Mouse (Mus musculus) forebrain, postnatal 0 days (tissue): ENCODE results near the gene Suox. TPM values are rescaled to one million over a fixed set of nuclear protein-coding genes. Genes with fewer than 3 reads are reported as not detected.

Experiments used
- ATAC-seq: fragments of 200-750 bp; cut with Nextera tagmentation; 2 replicates; pipeline ENCODE4 v1.8.0; 2017; ENCODE audit warnings: mild to moderate bottlenecking, moderate library complexity
- DNase-seq: peaks from one replicate; pipeline ENCODE4 v3.0.0-alpha.2; 2015
- H3K27ac ChIP-seq: fragments of 300-500 bp; sonication (generic); 2 replicates; pipeline ENCODE4 v1.5.1; 2014; ENCODE audit warnings: low read depth, mild to moderate bottlenecking, antibody characterized with exemption, low read length, moderate library complexity, mixed read lengths
- H3K27me3 ChIP-seq: fragments of 300-500 bp; sonication (generic); 2 replicates; pipeline ENCODE4 v1.6.1; 2014; ENCODE audit warnings: mild to moderate bottlenecking, low read length, mixed read lengths; ENCODE audit not compliant: insufficient read depth
- H3K36me3 ChIP-seq: fragments of 300-500 bp; sonication (generic); 2 replicates; pipeline ENCODE4 v1.6.1; 2014; ENCODE audit warnings: mild to moderate bottlenecking, moderate library complexity; ENCODE audit not compliant: insufficient read depth
- H3K4me1 ChIP-seq: fragments of 300-500 bp; sonication (generic); 2 replicates; pipeline ENCODE4 v1.6.1; 2014; ENCODE audit warnings: antibody characterized with exemption; ENCODE audit not compliant: insufficient read depth
- H3K4me2 ChIP-seq: fragments of 300-500 bp; sonication (generic); 2 replicates; pipeline ENCODE4 v1.6.1; 2014; ENCODE audit warnings: low read depth, mild to moderate bottlenecking, moderate library complexity
- H3K4me3 ChIP-seq: fragments of 300-500 bp; sonication (generic); 2 replicates; pipeline ENCODE4 v1.5.1; 2014; ENCODE audit warnings: low read depth, low read length, mixed read lengths
- H3K9ac ChIP-seq: fragments of 300-500 bp; sonication (generic); 2 replicates; pipeline ENCODE4 v1.6.1; 2014; ENCODE audit warnings: mild to moderate bottlenecking
- H3K9me3 ChIP-seq: fragments of 300-500 bp; sonication (generic); 2 replicates; pipeline ENCODE4 v1.6.1; 2016; ENCODE audit warnings: low read length
- CTCF ChIP-seq: sonication (generic); IDR thresholded peaks from 2 replicates; pipeline ENCODE4 v1.5.1; 2016; ENCODE audit warnings: antibody characterized with exemption, control low read depth, low read depth
- WGBS: fragments of 180-500 bp; shearing (Covaris S2); extraction: QIAGEN DNeasy Blood & Tissue Kit; methylation state at CpG from one replicate; pipeline ENCODE4 v1.1.7; 2014; 5-methylcytosine and 5-hydroxymethylcytosine counted together
- polyA plus RNA-seq: library from polyadenylated mRNA; unstranded; fragments of >200 nt; fragmentation: Nextera tagmentation; extraction: Ambion mirVana; gene quantifications from 2 replicates; pipeline ENCODE4 v1.2.1, GENCODE M21; 2015
- total RNA-seq: library from RNA; depleted of rRNA; stranded (reverse); fragments of >200 nt; gene quantifications from 2 replicates; pipeline ENCODE4 v1.2.3, GENCODE M21; 2014

The Suox gene
- total and polyA plus RNA-seq, 2 experiments from 2014 or later: 10.1 to 10.6 TPM

- 2% methylated on average over 22 of the region's 22 CpGs for WGBS
- ATAC-seq: no peak
These were observed 21.6 kb upstream of the Suox start for GRCm38 (mm10) chr10:128695411-128695991.

GRCm38 (mm10) chr10:128674469-128675008 is 666 bp upstream of the Suox start:
- peak; percentile 5; the same call in 1 of the 2 replicates for ATAC-seq
- Histone ChIP-seq H3K27me3 (no peaks in the 10 kb centered on the region), H3K27ac (peak overlapping the region; percentile 40; the same call in 1 of the 2 replicates), H3K9me3 (no peaks in the 10 kb centered on the region), H3K9ac (peak overlapping the region; percentile 58), H3K4me2 (peak overlapping the region; percentile 95), H3K4me1 (peaks cover 6% of the 10 kb centered on the region; the same call in 1 of the 2 replicates), H3K4me3 (peak overlapping the region; percentile 67), H3K36me3 (peaks cover 13% of the 10 kb centered on the region)
- 2% methylated on average over 9 of the region's 9 CpGs for WGBS
- peak; percentile 56 for DNase-seq
- peak; percentile 72 for TF ChIP-seq CTCF

More at GRCm38 (mm10) chr10:128695411-128695991, 21.6 kb upstream of the Suox start:
- TF ChIP-seq CTCF: no peak
- peak overlapping the region; percentile 95 for H3K4me3 ChIP-seq
- H3K4me1 ChIP-seq: no peaks in the 10 kb centered on the region
- DNase-seq: no peak
- H3K9me3 ChIP-seq: no peaks in the 10 kb centered on the region
- H3K27me3 ChIP-seq: no peaks in the 10 kb centered on the region
- no peaks in the 10 kb centered on the region for H3K36me3 ChIP-seq
- H3K27ac ChIP-seq: peak overlapping the region; percentile 94
- H3K9ac ChIP-seq: peak overlapping the region; percentile 94
- peak overlapping the region; percentile 79 for H3K4me2 ChIP-seq

- peaks cover 12% of the 10 kb centered on the region; the same call in 1 of the 2 replicates for H3K4me1 ChIP-seq
- no peak overlapping the region for H3K4me2 ChIP-seq
- no peaks in the 10 kb centered on the region for H3K9me3 ChIP-seq
- no peak for DNase-seq
- H3K36me3 ChIP-seq: peaks cover 8% of the 10 kb centered on the region; the same call in 1 of the 2 replicates
- H3K27me3 ChIP-seq: no peaks in the 10 kb centered on the region
- no peak overlapping the region for H3K27ac ChIP-seq
- 90% methylated on average over 9 of the region's 9 CpGs for WGBS
- H3K4me3 ChIP-seq: no peak overlapping the region
- no peak overlapping the region for H3K9ac ChIP-seq
- TF ChIP-seq CTCF: no peak
- no peak for ATAC-seq
These were observed 2.7 kb downstream of the Suox start for GRCm38 (mm10) chr10:128671148-128671547.

GRCm38 (mm10) chr10:128668790-128669672 is 4.8 kb downstream of the Suox start:
- no peaks in the 10 kb centered on the region for H3K9me3 ChIP-seq
- H3K36me3 ChIP-seq: peaks cover 8% of the 10 kb centered on the region; the same call in 1 of the 2 replicates
- DNase-seq (peak; percentile 71), ATAC-seq (peak; percentile 60)
- H3K27ac ChIP-seq: peak overlapping the region; percentile 81
- peak overlapping the region; percentile 79 for H3K4me2 ChIP-seq
- H3K4me1 ChIP-seq: peaks cover 12% of the 10 kb centered on the region; the same call in 1 of the 2 replicates
- H3K4me3 ChIP-seq: peak overlapping the region; percentile 85
- no peaks in the 10 kb centered on the region for H3K27me3 ChIP-seq
- WGBS: under 1% methylated on average over 41 of the region's 42 CpGs
- no peak for TF ChIP-seq CTCF
- peak overlapping the region; percentile 80 for H3K9ac ChIP-seq

GRCm38 (mm10) chr10:128665806-128666205 is 8.1 kb downstream of the Suox start:
- H3K4me2 ChIP-seq: no peak overlapping the region
- no peaks in the 10 kb centered on the region for H3K27me3 ChIP-seq
- DNase-seq: no peak
- 97% methylated on average over 2 of the region's 2 CpGs for WGBS
- no peak overlapping the region for H3K9ac ChIP-seq
- 0 out of 2 replicates have a peak, but pooled peaks cover 6% of the 10 kb centered on the region for H3K4me1 ChIP-seq
- no peak overlapping the region for H3K4me3 ChIP-seq
- no peak overlapping the region for H3K27ac ChIP-seq
- no peaks in the 10 kb centered on the region for H3K36me3 ChIP-seq
- ATAC-seq: no peak
- H3K9me3 ChIP-seq: no peaks in the 10 kb centered on the region
- no peak for TF ChIP-seq CTCF

GRCm38 (mm10) chr10:128665307-128665706 is 8.6 kb downstream of the Suox start:
- Histone ChIP-seq H3K27me3 (no peaks in the 10 kb centered on the region), H3K4me1 (0 out of 2 replicates have a peak, but pooled peaks cover 6% of the 10 kb centered on the region), H3K4me3 (no peak overlapping the region), H3K27ac (no peak overlapping the region), H3K36me3 (no peaks in the 10 kb centered on the region), H3K4me2 (no peak overlapping the region), H3K9me3 (no peaks in the 10 kb centered on the region), H3K9ac (no peak overlapping the region)
- DNase-seq (no peak), ATAC-seq (no peak)
- TF ChIP-seq CTCF: no peak
- 84% methylated on average over 3 of the region's 3 CpGs for WGBS
